Mouse (Mus musculus) large intestine, adult 2 months (tissue): ENCODE measurements around the gene Cd69. TPM values are rescaled to one million over a fixed set of nuclear protein-coding genes. Genes with fewer than 3 reads are reported as not detected.

Experiments
- DNase-seq: peaks from one replicate; pipeline ENCODE4 v3.0.0-alpha.2; 2012; ENCODE audit warnings: low read depth, low spot score
- WGBS: fragments of 180-500 bp; shearing (Covaris S2); methylation state at CpG from one replicate; pipeline ENCODE4 v1.1.7; 2018; 5-methylcytosine and 5-hydroxymethylcytosine counted together
- polyA plus RNA-seq: library from polyadenylated mRNA; depleted of rRNA; stranded (reverse); fragments of >200 nt; gene quantifications from 2 replicates; pipeline ENCODE4 v1.2.3, GENCODE M21; 2012

Cd69 gene
- polyA plus RNA-seq, 1 experiment: 1.7 TPM

DNA sequence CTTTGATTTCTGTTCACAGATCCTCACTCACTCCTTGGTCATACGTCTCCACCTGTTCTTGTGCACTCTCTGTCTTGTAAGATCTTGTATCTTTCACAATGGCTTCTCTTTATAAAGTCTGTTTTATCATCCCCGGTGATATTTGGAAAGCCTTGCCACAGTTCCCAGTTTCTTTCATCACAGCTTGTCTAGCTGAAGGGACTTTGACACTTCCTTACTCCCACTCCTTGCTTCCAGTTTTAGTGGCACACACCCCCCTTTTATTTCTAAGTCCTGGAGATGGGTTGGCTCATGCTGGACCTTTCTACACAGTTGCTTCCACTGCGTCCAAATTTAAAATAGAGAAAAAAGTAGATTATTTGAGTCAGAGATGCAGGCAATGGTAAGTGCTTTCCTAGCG, 20.9 kb downstream of the Cd69 start:
- DNase-seq: no peak
- WGBS: 21% methylated on average over 4 of the region's 4 CpGs

DNA sequence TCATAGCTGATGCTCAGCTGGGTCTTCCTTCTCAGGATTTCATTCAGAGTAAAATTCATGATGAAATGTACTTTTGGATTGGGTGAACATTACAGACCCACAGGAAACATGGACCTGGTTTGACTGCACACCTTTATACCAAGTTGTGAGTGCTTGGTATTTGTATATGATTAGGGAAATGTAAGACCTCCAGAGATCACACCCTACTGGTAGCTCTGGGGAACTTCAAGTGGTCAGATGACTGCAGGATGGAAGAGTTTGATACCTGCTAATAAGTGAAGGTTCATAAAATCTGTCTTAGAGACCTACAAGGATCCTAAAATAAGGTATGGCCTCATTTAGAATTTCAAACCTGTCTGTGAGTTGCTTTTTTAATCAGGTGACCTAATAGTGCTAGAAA, 27.0 kb downstream of the Cd69 start:
- no peak for DNase-seq

DNA sequence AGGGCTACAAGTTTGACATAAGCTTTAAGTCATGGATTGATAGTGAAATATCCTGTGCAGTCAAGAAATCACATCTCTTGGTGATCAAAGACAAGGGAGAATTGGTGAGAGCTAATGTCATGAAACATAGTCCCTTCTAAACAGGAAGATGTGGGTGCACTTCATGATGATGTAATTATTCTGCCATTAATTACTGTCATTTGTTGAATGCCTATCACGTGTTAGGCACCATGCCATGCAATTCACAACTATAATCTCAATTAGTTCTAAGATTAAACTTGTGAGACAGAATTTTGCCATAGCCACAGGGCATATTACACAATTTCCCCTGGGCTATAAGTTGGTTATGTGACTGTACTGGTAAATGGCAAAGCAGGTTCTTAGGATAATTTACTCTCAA, 28.2 kb downstream of the Cd69 start:
- no peak for DNase-seq

DNA sequence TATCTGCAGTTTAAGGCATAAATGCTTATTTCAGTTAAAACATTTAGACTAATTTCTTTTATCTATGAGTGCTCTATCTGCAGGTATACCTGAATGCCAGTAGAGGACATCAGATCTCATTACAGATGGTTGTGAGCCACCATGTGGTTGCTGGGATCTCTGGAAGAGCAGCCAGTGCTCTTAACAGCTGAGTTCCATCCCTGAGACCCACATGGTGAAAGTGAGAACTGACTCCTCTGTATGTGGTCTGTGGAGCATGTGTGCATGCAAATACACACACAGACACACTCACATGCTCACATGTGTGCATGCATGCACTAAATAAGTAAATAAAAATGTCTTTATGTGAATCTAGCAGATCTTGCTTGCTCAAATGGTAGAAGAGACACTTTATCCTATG, 29.4 kb downstream of the Cd69 start:
- no peak for DNase-seq

More for the DNA sequence above, 28.2 kb downstream of the Cd69 start:
- 82% methylated on average over 1 of the region's 1 CpGs for WGBS

DNA sequence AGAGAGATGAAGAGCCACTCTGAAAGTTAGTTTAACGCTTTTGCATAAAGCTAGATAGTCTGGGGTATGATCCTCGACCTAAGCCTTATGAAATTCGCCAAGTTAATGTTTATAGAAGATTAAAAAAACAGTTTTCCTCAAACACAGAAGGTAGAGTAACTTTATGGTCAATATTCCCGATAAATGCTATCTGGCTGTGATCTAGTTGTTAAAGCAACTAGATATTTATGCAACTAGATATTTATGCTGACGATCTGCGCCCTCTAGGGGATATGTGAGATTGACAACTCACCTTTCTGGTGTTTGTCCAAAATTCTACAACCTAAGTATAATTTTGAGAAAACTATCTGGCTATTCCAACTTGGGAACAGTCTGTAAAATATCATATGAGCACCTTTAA, 33.3 kb downstream of the Cd69 start:
- 17% methylated on average over 6 of the region's 6 CpGs for WGBS
- DNase-seq: no peak

DNA sequence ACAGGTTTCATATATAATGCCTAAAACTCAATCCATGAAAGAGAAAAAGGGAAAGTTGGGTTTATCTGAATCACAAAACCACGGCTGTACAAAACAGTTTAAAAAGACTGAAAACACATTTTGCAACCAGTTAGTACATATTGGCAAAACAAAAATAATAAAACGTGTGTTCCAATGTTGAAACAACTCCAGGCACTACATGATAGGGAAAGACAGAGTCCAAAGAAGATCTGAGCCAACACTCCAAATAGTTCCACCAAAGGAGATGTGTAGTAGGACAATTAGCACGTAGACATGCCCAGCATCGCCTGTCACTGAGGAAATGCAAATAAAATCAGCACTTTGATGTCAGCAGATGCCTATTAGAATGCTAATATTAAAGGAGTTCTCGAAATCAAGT, 33.8 kb downstream of the Cd69 start:
- WGBS: 44% methylated on average over 5 of the region's 5 CpGs
- no peak for DNase-seq

DNA sequence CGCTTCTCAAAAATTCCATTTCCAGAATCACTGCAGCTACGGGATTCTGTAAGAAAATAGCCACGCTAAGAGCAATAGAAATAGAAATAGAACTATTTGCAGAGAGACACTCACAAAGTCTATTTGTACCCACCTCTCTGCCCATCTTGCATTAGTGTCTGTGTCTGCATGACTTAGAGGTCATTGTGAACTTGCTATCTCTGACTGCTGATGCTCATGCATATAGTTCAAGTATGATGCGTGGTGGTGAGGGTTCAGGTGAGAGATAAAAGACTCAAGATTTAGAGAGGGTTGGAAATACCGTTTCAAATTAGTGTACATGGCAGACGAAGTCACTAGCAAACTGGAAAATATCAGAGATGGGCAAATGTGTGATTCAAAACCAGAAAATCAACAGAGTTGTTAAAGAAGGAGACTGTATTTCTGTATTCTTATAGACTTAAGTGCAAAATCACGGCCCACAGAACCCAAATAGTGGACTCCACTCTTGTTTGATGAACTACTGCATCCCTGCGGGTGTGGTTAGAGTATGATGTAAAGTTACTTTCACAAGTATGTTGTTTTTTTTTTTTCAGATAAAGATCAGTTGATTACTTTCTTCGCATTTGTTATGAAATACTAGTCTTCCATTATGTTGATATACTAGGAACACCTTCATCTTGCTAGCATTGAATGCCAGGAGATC, 35.5 kb downstream of the Cd69 start:
- WGBS: 87% methylated on average over 9 of the region's 9 CpGs
- DNase-seq: no peak

DNA sequence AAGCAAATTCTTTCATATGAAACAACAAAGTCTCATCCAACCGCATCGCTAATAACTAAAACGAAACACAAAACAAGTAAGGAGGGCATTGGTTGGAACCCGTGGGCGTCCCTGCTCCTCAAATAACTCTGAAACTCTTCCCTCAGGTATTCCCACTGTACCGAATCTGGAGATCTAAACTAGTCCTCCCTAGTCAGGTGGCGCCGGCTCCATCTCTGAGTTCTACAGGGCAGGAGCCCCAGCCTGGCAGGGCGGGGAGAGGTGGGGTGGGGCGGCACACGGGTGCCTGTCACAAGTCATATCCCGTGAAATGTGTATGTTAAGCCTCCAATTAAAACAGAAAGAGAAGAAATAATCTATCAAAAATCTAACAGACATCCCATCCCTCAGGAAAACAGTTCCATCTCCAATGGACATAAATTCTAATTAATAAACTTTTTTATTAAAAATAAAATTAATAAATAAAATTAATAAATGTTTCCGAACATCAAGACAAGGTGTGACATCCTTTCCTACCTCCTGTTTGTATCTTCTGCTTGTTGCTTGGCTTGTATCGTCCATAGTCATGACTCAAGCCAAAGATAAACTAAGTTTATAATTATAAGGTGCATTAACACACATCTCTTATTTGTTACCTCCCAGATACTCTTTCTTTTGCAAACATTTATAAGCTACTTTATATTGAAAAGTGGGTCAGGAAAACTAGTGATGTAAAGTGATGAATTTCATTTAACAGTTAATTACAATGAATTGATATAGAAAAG, 36.8 kb downstream of the Cd69 start:
- no peak for DNase-seq
- WGBS: 4% methylated on average over 14 of the region's 14 CpGs

DNA sequence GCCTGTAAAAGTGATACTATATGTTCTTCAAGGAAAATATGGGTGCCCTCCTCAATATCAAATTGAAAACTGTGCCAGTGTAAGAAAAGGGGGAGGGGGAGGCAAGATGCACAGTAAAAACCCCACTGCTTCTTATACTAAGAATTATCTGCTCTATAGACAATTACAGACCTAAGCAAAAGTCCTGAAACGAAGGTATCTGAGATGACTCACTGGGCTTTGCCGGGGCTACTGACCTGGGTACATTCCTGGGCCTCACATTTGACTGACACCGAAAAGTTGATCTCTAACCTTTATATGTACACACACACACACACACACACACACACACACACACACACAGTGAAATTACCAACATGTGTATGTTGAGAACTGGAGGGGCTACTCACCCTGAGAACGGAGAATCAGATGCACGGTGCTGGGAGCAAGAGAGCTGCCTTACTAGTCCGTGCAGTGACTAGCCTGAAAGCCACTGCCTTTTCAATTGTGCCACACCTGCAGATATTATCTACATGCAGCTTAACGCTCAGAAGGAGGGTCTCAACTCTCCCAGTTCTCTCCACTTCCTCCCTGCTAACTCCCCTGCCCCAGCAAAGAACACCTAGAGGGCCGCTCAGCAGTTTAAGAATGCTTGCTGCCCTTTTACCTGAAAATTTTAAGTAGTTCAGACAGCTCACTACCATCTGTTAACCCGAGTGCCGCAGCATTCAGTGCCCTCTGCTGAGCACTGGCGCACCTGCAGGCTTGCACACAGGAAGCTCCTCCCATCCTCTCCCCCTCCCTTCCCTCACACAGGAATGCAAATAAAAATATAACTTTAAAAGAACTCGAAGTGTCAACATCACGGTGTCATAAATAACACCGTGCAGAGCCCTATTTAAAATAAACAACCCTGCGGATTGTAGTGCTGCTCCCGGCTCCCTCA, 37.6 kb downstream of the Cd69 start:
- no peak for DNase-seq
- 4% methylated on average over 16 of the region's 16 CpGs for WGBS

DNA sequence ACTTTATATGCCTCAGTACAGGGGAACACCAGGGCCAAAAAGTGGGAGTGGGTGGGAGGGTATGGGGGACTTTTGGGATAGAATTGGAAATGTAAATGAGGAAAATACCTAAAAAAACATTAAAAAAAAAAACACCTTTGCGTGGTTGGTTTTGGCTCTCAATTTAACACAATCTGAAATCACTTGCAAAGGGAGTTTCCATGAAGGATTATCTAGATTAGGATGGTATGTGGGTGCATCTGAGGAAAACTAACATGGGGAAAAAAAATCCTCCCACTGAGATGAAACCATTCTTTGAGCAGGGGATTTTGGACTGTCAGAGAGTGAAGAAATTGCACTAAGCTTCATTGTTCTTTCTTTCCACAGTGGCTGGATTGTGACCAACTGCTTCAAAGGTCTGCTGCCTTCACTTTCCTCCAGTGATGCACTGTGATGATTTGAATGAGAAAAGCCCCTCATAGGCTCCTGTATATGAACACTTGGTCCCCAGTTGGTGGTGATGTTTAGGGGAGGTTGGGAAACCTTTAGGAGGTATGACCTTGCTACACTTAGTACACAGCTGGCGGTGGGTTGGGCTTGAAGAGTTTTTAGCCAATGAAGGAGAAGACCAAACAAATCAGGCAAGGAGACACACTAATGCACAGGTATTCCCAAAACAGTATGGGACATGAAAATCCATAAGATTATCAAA, 38.4 kb downstream of the Cd69 start:
- 20% methylated on average over 2 of the region's 2 CpGs for WGBS
- DNase-seq: no peak

DNA sequence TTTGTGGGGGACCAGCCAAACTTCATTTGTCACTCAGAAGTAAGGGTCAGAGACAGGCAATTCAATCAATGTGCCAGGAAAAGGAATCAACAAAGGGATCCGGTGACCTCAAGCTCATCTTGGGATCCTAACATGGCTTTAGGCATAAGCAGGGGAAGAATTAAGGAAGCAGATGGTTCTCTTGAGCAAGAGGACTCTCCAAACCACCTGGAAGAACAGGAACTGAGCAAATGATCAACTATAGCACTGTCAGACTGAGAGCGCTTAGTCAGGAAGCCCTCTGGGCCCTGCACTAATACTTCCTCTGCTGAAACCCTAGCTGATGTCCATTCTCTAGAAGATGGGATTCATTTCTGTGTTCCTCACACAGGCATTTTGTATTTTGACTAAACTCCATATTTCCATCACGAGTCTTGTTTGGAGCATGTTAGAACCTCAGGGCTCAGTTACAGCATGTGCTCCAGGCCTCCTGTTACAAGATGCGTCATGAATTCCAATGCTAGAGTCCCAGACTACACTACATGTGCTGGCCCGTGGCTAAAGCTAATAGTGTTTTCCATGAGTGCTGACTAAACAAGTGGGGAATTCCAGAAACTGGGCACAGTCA, 39.3 kb downstream of the Cd69 start:
- 13% methylated on average over 5 of the region's 5 CpGs for WGBS
- no peak for DNase-seq

DNA sequence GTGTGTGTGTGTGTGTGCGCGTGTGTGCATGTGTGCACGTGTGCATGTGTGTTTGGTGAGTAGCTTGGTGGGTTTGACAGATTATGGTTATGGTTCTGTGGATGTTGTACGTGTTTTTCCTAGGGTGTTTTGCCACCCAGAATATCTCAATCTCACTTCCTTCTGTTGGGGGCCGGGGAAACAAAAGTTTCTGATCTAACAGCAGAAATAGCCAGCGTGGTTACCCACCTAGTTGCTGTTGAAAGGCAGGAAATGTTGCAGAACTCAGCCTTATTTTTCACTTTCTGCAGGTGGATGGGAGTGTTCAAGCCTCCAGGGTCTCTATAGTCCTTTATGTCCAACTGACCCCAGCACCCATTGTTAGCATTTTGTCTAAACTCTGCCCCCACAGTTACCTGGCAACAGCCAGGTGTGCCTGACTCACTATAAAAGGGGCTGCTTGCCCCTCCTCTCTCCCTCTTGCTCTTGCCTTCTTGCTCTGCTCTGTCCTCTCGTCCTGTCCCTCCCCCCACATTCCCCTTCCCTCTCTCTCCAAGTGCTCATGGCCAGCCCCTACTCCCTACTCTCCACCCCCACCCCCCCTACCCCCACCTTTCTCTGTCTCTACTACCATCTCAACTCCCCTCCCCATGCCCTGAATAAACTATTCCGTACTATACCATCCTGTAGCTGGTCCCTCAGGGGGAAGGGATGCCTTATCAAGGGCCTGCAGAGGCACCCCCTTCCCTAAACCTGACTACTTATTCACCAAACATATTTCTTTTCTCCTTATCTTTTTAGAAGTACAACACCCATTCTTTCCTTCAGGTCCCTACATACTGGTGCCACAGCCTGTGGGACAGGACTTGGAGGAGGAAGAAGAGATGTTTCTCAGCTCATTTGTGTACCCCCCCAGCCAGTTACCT, 40.5 kb downstream of the Cd69 start:
- DNase-seq: no peak
- 46% methylated on average over 8 of the region's 8 CpGs for WGBS

DNA sequence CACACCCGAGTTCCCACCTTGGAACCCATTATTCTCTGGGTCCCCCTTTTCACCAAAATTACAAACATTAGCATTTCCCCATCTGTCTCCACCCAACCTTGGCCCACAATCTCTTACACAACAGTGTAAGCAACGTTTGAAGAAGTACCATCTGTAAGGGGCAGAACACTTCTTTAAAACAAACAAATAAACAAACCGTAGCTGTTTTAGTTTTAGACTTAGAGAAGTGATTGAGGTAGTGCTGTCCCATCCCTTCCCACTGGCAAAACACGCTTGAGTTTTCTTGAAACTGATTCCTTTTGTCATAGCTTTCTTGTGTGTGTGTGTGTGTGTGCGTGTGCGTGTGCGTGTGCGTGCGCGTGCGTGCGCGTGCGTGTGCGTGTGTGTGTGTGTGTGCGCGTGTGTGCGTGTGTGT, 41.3 kb downstream of the Cd69 start:
- WGBS: 63% methylated on average over 18 of the region's 18 CpGs

DNA sequence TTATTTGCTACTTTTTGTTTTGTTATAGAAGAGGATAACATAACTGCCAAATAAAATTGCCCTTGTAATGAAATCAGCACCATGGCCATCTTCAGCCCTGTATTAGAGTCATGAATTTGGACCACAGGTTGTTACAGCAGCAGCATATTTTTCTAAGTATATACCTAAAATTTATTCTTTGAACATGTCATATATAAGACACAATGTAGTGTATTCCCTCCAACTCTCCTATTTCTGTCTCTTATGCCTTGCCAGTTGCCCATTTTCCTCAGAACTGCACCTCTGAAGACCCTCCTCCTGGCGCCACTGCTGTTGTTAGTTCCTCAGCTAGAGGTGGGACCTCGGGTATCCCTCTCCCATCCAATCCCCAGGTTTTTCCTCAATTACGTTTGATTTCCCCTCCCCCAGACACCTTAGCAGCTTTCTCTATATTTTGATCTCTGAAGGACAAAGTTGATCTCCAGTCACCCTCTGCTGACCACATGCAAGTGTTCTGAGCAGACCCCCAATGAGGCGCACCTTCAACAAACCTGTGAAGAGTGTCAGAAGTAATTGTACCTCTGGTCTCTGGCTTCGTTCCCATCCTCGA, 41.8 kb downstream of the Cd69 start:
- DNase-seq: no peak
- WGBS: 33% methylated on average over 6 of the region's 6 CpGs

More for the DNA sequence above, 41.3 kb downstream of the Cd69 start:
- DNase-seq: no peak

DNA sequence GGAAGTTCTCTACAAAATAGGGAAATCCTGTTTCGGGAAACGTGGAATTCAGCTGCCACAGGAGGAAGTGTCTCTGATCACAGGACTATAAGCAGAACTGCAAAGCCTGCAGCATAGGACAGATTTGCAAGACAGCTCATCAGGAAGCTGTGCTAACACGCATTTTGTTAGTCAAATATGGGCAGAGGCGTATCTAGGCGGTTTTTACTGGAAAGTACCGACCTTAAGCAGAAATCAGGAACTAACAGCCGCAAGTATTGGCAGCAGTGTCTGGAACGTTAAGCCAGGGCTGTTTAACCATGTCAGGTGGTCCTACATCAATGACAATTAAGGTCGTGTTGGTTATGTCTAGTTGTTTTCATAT, 42.4 kb downstream of the Cd69 start:
- DNase-seq: no peak
- 8% methylated on average over 9 of the region's 9 CpGs for WGBS

DNA sequence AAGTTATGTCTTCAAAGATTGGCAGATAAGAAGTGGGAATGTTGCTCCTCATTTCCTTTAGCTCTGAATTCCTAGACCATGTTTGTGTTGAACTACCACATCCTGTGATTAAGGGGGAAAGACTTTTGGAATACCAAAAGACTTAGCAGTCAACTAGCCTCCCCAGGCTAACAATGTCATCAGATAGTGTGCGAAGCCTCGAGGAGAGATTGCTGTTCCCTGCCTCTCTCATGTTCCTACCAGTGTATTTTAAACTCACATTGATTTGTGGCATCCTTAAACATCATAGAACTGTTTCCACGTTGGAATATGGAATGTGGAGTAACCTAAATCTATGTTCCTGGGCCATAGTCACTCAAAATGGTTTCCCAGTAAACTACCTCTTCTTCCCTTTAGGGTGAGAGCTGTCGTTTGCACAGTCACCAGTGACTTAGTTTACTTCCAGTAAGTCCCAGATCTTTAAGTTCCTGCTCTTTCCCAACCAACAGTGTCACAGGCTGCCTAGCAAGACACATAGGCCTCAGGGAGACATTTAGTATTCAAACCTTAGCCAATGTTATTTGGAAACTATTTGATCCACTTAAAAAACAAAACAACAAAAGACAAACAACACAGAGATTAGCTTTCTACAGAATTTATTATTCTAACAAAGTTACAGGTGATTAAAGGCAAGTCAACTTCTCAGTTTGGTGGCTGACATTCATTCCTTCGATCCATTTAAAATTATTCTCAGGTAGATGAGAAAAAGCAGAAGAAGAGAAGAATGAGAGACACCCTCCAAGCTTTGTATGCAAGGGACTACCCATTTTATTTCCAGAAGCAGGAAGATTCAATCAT, 43.0 kb downstream of the Cd69 start:
- WGBS: 52% methylated on average over 5 of the region's 5 CpGs
- no peak for DNase-seq

DNA sequence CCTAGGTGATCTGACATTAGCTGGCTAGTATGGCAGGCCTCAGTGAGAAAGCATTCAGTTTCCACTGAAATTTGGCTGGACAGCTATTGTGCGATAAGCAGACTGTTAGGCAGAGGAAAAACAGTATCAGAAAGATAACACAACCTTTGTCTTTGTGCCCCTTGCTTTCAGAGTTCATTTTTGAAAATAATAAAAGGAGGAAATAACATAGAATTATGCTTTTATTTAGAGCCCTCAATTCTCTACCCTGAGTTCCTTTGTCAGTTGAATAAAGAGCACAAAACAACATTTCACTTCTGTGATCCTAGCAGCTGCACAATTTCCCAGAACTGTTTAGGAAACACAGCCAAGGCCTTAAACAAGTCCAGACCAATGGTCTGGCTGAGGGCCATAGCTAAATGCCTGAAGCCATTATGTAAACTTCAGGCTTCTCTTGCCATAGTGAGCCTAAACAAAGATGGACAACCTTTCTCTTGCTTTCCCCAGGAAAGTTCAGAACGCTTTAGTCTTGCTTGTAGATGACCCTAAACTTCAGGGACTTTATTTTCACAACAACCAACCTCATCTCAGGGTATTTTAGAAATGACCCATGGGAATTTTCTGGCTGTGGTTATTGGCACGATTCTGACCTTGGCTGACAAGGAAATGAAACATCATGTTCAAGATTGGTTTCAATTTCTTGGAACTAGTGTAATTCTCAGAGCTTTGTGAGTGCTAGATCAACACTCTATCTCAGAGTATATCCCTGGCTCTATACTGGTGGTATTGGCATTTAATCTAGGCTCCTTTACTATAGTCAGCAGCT, 45.3 kb downstream of the Cd69 start:
- WGBS: 13% methylated on average over 3 of the region's 3 CpGs
- DNase-seq: no peak
